Mouse (Mus musculus) forebrain, embryonic 10.5 days (tissue): ENCODE measurements at regions not wholly inside any gene's neighbourhood (a gene's known extent, or its start where the extent isn't known, plus 50 kb on each side); places are given as distances from the start of the nearest gene placed in this dataset.

Experiments used
- DNase-seq: peaks from one replicate; pipeline ENCODE4 v3.0.0-alpha.2; 2017; ENCODE audit warnings: low spot score; ENCODE audit errors: extremely low spot score
- H3K27ac ChIP-seq: fragments of 300-500 bp; sonication (generic); 2 replicates; pipeline ENCODE4 v1.5.1; 2016; ENCODE audit warnings: mild to moderate bottlenecking
- H3K27me3 ChIP-seq: fragments of 300-500 bp; sonication (generic); 2 replicates; pipeline ENCODE4 v1.6.1; 2016; ENCODE audit warnings: mild to moderate bottlenecking; ENCODE audit not compliant: poor library complexity, severe bottlenecking
- H3K36me3 ChIP-seq: fragments of 300-500 bp; sonication (generic); replicated peaks from 2 replicates; pipeline ENCODE4 v1.6.1; 2016; ENCODE audit warnings: mild to moderate bottlenecking, moderate library complexity
- H3K4me1 ChIP-seq: fragments of 300-500 bp; sonication (generic); 2 replicates; pipeline ENCODE4 v1.6.1; 2016
- H3K4me3 ChIP-seq: fragments of 300-500 bp; sonication (generic); 2 replicates; pipeline ENCODE4 v1.5.1; 2016; ENCODE audit warnings: mild to moderate bottlenecking, moderate library complexity
- H3K9me3 ChIP-seq: fragments of 300-500 bp; sonication (generic); 2 replicates; pipeline ENCODE4 v1.6.1; 2016; ENCODE audit warnings: mild to moderate bottlenecking, moderate library complexity
- WGBS: fragments of 180-500 bp; shearing (Covaris S2); methylation state at CpG from one replicate; pipeline ENCODE4 v1.1.7; 2016; 5-methylcytosine and 5-hydroxymethylcytosine counted together

DNA sequence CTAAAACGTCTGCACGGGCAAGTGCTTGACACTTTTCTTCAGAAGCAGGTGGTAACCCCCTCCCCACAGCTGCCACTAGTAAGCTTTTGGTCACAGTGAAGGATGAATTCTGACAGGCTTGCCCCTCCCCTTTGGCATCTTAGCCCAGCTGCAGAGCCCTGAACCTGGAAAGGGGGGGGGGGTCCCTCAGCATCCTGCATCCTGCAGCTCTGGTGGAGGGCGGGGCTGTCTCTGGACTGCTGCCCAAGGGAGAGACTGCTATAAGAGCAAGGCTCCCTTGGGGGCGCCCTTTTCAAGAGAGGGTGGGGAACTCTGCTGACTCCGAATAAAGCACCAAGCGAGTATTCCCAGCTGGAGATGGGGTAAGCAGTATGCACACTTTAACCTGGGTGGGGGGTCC, 62.8 kb upstream of the Frmpd3 start:
- DNase-seq = no peak
- no peaks in the 10 kb centered on the region for H3K36me3 ChIP-seq
- H3K27ac ChIP-seq = no peak overlapping the region
- H3K4me3 ChIP-seq = no peak overlapping the region
- WGBS = 17% methylated on average over 6 of the region's 6 CpGs
- H3K4me1 ChIP-seq = peaks cover 15% of the 10 kb centered on the region; the same call in 1 of the 2 replicates
- H3K27me3 ChIP-seq = peaks cover 99% of the 10 kb centered on the region
- H3K9me3 ChIP-seq = no peaks in the 10 kb centered on the region

- peaks cover 15% of the 10 kb centered on the region; the same call in 1 of the 2 replicates for H3K4me1 ChIP-seq
- 17% methylated on average over 12 of the region's 12 CpGs for WGBS
- no peak overlapping the region for H3K4me3 ChIP-seq
- no peak overlapping the region for H3K27ac ChIP-seq
- no peaks in the 10 kb centered on the region for H3K9me3 ChIP-seq
- no peak for DNase-seq
- H3K27me3 ChIP-seq = peaks cover 98% of the 10 kb centered on the region
- no peaks in the 10 kb centered on the region for H3K36me3 ChIP-seq
Measured at GRCm38 (mm10) chrX:140280016-140280415, 62.0 kb upstream of the Frmpd3 start.
